Mouse (Mus musculus) T-helper 17 cell (primary cell): ENCODE data around the gene Rtel1.

Experiments used
- in situ Hi-C, 2 experiments: fragments of 300-600 bp; cut with MboI, MseI; formaldehyde crosslinking; loops; 1 replicate in 1 of 2; 2 replicates in 1 of 2; pipeline ENCODE4 v1.15.1; 2025; ENCODE audit warnings: high pct_unique_total_duplicates in 2 of 2

Rtel1 gene

DNA sequence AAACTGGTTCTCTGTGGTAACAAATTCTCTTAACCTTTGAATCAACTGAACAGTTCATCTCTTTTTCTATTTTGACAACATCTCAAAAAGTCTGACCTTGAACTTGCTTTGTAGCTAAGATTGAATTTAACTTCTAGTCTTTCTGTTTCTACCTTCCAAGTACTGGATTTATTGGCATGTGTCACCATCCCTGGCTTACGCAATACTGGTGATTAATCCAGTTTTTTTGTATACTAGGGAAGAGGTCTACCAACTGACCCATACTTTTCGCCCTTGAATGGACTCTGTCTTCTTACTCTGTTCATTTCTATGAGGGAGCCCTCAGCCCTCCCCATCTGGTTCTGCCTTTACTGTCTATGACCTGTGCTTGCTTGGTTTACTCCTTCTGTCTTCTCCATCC lies 6.6 kb downstream of the Rtel1 start:
- in situ Hi-C loops, result no loop called here

DNA sequence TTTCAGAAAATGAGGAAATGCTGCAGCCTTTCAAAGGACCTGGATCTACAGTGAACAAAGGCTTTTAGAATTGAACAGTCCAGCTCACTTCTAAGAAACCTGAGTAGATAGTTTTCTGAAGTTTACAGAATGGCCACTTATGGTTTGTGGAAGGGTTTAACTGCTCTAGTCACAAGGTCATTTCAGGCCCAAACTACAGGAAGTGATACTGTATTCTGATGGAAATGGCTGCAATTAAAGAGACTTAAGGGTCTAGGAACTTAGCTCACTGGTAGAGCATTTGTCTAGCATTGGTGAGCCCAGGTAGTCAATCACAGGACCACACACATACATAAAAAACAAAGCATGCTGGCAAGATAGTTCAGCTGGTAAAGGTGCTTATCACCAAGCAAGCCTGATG lies 13.0 kb downstream of the Rtel1 start:
- in situ Hi-C loops, result loop anchor here in 1 of 2 experiments (10.0 kb wide), 1 partner anchor 148 kb away; the partner anchor contains the start of gene Ppdpf

GRCm38 (mm10) chr2:181334023-181334422 lies 14.5 kb downstream of the Rtel1 start:
- in situ Hi-C loops, result loop anchor here in 1 of 2 experiments (10.0 kb wide), 1 partner anchor 149 kb away; the partner anchor contains the start of gene Ppdpf

- in situ Hi-C loops, result no loop called here
These were observed 20.9 kb downstream of the Rtel1 start for GRCm38 (mm10) chr2:181340426-181340825.

DNA sequence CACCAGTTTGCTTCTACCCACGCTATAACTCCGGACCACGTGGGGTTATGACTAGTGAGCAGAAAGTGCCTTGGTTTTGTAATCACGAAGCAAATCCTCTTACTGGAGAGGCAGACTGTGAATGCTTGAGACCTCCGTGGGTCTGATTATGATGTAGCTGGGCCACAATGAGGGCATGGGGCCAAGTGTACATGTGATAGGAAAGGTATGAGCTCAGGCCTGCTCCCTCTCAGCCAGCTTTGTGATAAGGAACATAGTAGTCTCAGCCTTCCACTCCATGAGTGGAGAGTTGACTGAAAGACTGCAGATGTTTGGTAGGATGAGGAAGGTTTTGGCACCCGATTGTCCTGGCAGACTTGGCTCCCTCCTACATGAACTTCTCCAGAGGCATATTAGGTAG lies 23.2 kb downstream of the Rtel1 start:
- in situ Hi-C loops, result no loop called here

DNA sequence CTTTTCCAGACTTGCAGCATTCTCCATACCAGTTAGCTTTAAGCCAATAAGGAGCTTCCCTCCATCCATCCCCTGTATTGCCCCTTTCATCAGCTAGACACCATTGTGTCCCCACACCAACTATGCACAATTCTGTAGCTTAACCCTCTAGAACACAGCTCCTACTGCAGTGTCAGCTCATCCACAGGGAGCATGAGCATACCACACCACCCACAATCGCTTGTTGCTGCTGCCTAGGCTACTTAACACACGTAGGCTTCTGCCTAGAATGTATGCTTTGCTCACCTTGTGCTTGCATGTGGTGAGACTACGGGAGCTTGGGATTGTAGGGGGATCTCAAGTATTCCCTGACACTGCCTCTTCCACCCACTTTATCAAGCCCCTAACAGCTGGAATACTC lies 37.2 kb downstream of the Rtel1 start:
- in situ Hi-C loops, result loop anchor here in 1 of 2 experiments (25.0 kb wide), 1 partner anchor 644 kb away; the partner anchor contains the start of genes Dido1 and Gid8

DNA sequence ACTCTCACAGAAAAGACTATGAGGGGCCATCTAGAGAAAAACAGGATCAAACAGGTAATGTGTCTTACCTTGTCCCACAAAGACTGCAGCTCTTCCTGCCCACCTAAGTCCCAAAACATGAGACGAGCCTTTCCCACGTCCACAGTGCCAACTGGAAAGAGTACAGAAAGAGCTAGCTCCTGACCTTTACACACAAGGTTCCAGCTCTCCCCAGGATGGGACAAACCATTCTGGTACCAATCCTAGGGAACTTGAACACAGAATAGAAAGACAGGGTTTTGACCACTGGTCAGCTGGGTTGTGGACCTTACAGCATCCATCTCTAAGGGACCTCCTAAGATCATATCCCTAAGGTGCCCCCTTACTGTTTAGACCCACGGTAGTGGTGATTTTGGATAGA lies 44.4 kb downstream of the Rtel1 start:
- in situ Hi-C loops, result loop anchor here in 1 of 2 experiments (25.0 kb wide), 1 partner anchor 652 kb away; the partner anchor contains the start of genes Dido1 and Gid8

GRCm38 (mm10) chr2:181364487-181364859 lies 44.9 kb downstream of the Rtel1 start:
- in situ Hi-C loops, result loop anchor here in 1 of 2 experiments (25.0 kb wide), 1 partner anchor 652 kb away; the partner anchor contains the start of genes Dido1 and Gid8

- in situ Hi-C loops, result loop anchor here in 1 of 2 experiments (25.0 kb wide), 1 partner anchor 653 kb away; the partner anchor contains the start of genes Dido1 and Gid8
These were observed 45.5 kb downstream of the Rtel1 start, which contains the start of the genes Zgpat and Arfrp1 for GRCm38 (mm10) chr2:181364860-181365596. Zgpat (plus strand) TSS chr2:181364928. Arfrp1 (minus strand) TSS chr2:181365404.

GRCm38 (mm10) chr2:181365655-181366075 lies 46.1 kb downstream of the Rtel1 start:
- in situ Hi-C loops, result loop anchor here in 1 of 2 experiments (25.0 kb wide), 1 partner anchor 653 kb away; the partner anchor contains the start of genes Dido1 and Gid8

- in situ Hi-C loops, result loop anchor here in 1 of 2 experiments (25.0 kb wide), 1 partner anchor 658 kb away; the partner anchor contains the start of genes Dido1 and Gid8
These were observed 50.5 kb downstream of the Rtel1 start for GRCm38 (mm10) chr2:181370001-181370400.

- in situ Hi-C loops, result no loop called here
These were observed 56.2 kb downstream of the Rtel1 start for GRCm38 (mm10) chr2:181375787-181376186.

DNA sequence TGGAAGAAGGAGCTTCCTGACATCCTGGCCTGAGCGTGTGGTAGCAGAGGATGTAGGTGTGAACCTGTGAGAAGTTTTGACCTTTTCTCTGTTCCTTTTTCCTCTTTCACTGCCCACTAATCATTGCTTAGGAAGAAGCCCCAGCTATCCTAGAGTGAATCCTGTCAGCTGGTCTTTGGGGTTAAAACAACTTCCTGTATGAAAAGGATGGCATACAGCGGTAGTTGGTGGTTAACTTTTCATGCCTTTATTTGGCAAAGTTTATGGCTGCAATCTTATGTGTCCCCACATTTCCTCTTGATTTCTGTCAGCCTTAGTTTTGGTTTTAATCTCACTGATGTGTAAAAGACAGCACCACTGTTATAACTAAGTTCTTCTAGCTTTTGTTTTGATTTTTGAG lies 57.7 kb downstream of the Rtel1 start:
- in situ Hi-C loops, result no loop called here

GRCm38 (mm10) chr2:181378701-181379100 lies 59.2 kb downstream of the Rtel1 start:
- in situ Hi-C loops, result no loop called here

DNA sequence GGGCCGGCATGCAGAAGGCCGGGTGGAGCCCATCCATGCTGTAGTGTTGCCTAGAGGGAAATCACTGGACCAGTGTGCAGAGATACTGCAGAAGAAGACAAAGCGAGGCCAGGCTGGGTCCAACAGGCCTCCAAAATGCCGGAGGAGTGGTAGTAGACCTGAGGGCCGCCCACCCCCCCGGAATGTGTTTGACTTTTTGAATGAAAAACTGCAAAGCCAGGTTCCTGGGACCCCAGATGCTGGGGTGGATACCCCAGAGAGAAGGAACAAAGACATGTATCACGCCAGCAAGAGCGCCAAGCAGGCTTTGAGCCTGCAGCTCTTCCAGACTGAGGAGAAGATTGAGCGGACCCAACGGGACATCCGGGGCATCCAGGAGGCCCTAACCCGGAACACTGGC lies 60.2 kb downstream of the Rtel1 start, which contains the start of gene Lime1:
Lime1 (plus strand) TSS at position 301 of the 400 bp plus-strand sequence.
- in situ Hi-C loops, result loop anchor here in 1 of 2 experiments (5.0 kb wide), 1 partner anchor 203 kb away; the partner anchor contains the start of gene Uckl1

DNA sequence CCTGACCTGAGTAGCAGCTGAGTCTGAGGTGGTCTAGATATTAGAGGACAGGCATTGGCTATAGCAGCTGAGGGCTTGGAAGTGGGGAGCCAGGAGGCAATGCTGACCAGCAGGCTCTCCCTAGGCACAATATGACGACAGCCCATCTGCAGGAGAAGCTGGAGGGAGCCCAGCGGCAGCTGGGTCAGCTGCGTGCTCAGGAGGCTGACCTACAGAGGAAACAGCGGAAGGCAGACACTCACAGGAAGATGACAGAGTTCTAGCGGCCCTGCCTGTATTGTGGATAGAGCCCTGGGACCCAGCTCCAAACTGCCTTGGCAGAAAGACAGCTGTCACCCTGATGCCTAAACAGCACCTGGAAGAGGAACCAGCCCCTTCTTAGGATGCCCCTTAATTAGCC lies 60.7 kb downstream of the Rtel1 start:
- in situ Hi-C loops, result loop anchor here in 1 of 2 experiments (5.0 kb wide), 1 partner anchor 202 kb away; the partner anchor contains the start of gene Uckl1

- in situ Hi-C loops, result loop anchor here in 1 of 2 experiments (5.0 kb wide), 1 partner anchor 201 kb away; the partner anchor contains the start of gene Uckl1
These were observed 61.6 kb downstream of the Rtel1 start for GRCm38 (mm10) chr2:181381107-181381506.

GRCm38 (mm10) chr2:181381631-181382306 lies 62.2 kb downstream of the Rtel1 start:
- in situ Hi-C loops, result loop anchor here in 1 of 2 experiments (5.0 kb wide), 1 partner anchor 201 kb away; the partner anchor contains the start of gene Uckl1

DNA sequence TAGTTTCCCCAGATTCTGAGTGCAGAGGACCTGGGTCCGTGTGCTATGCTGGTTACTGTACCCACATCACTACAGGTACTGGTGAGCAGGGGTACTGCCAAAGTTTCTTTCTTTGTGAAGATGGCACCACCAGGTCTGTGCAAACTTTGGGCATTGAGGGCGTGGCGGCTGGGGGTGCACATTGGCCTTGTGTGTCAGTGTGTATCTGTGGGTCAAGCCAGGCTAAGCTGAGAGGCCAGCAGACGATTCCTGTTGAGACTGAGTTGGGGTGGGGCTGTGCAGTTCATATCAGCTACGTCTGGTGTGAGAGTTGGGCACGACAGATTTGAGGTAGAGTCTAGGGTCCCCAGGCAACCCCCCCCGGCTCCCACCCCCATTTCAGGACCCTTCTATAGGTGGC lies 64.9 kb downstream of the Rtel1 start:
- in situ Hi-C loops, result loop anchor here in 1 of 2 experiments (5.0 kb wide), 1 partner anchor 198 kb away; the partner anchor contains the start of gene Uckl1

GRCm38 (mm10) chr2:181384919-181385391 lies 65.4 kb downstream of the Rtel1 start:
- in situ Hi-C loops, result loop anchor here in 1 of 2 experiments (5.0 kb wide), 1 partner anchor 197 kb away; the partner anchor contains the start of gene Uckl1

DNA sequence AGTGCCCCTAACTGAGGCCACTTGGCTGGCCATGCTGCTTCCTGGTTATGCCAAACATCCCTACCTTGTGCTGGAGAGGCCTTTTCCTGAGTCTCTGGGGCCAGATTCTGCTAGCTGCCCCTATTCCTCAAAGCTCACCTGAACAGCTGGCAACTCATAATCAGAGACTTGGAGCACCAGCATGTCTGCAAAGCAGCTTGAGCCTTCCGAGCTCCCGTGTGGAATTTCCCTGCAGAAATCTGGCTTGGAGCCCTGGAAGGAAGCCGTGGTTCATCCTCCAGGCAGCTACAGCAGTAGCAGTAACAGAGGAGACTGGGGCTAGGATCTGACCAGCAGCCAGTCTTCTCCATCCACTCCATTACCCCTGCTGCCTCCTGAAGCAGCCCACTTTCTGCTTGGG lies 66.3 kb downstream of the Rtel1 start:
- in situ Hi-C loops, result no loop called here
